8 mouse cellular contexts compared by ENCODE assay signal in genomic region chr8:121382583-121383241, GRCm38 (mm10).
DNase-seq lines count a peak whose midpoint lies in the region; ATAC-seq and TF ChIP-seq lines count a peak whose summit lies in the region.

No protein-coding gene starts in this region.

- H3K9me3 ChIP-seq in hindbrain, postnatal 0 days (ENCODE audit: low read length), result no peaks in the 10 kb centered on the region
- H3K9me3 ChIP-seq in limb, embryonic 13.5 days, result no peaks in the 10 kb centered on the region; the same call in 1 of the 2 replicates
- H3K9me3 ChIP-seq in midbrain, embryonic 15.5 days, result no peaks in the 10 kb centered on the region
- no peaks in the 10 kb centered on the region for H3K9me3 ChIP-seq in stomach, embryonic 14.5 days (ENCODE audit: control insufficient read depth, low read depth, low read length)

- WGBS in hindbrain, postnatal 0 days, result 2% methylated on average over 21 of the region's 21 CpGs
- 1% methylated on average over 21 of the region's 21 CpGs for WGBS in limb, embryonic 13.5 days
- WGBS in midbrain, embryonic 15.5 days, result 2% methylated on average over 21 of the region's 21 CpGs
- WGBS in stomach, embryonic 14.5 days, result 2% methylated on average over 21 of the region's 21 CpGs

- peak overlapping the region; percentile 50 for H3K9ac ChIP-seq in hindbrain, postnatal 0 days (replicated peaks; ENCODE audit: low read length)
- H3K9ac ChIP-seq in limb, embryonic 13.5 days, result peak overlapping the region; percentile 70
- H3K9ac ChIP-seq in midbrain, embryonic 15.5 days, result peak overlapping the region; percentile 38
- H3K9ac ChIP-seq in stomach, embryonic 14.5 days (replicated peaks; ENCODE audit: low read depth, low read length), result peak overlapping the region; percentile 21; the same call in 1 of the 2 replicates

- no peaks in the 10 kb centered on the region for H3K36me3 ChIP-seq in hindbrain, postnatal 0 days (ENCODE audit: insufficient read depth, low read length)
- H3K36me3 ChIP-seq in limb, embryonic 13.5 days, result no peaks in the 10 kb centered on the region
- H3K36me3 ChIP-seq in midbrain, embryonic 15.5 days (replicated peaks), result no peaks in the 10 kb centered on the region
- no peaks in the 10 kb centered on the region for H3K36me3 ChIP-seq in stomach, embryonic 14.5 days (ENCODE audit: control insufficient read depth, insufficient read depth, low read length)

- H3K27me3 ChIP-seq in hindbrain, postnatal 0 days (ENCODE audit: insufficient read depth, low read length), result no peaks in the 10 kb centered on the region
- H3K27me3 ChIP-seq in limb, embryonic 13.5 days, result peaks cover 57% of the 10 kb centered on the region
- no peaks in the 10 kb centered on the region for H3K27me3 ChIP-seq in midbrain, embryonic 15.5 days (replicated peaks)
- H3K27me3 ChIP-seq in stomach, embryonic 14.5 days (ENCODE audit: control insufficient read depth, insufficient read depth, low read length), result no peaks in the 10 kb centered on the region

- H3K27ac ChIP-seq in hindbrain, postnatal 0 days, result no peak overlapping the region
- peak overlapping the region; percentile 10; the same call in 1 of the 2 replicates for H3K27ac ChIP-seq in limb, embryonic 13.5 days
- H3K27ac ChIP-seq in midbrain, embryonic 15.5 days, result peak overlapping the region; percentile 46
- H3K27ac ChIP-seq in stomach, embryonic 14.5 days (ENCODE audit: low read length), result peak overlapping the region; percentile 39; the same call in 1 of the 2 replicates

- DNase-seq in cerebellum, adult 8-10 months, result peak; percentile 9
- DNase-seq in cerebellum, adult 11-12 months, result no peak
- DNase-seq in gastrocnemius, postnatal 14 days, result peak; percentile 75
- peak; percentile 83 for DNase-seq in hindbrain, postnatal 0 days (ENCODE audit: low spot score)

- peak; percentile 87 for TF ChIP-seq CTCF in hindbrain, postnatal 0 days (IDR thresholded peaks at IDR 0.05; ENCODE audit: low read depth)

- ATAC-seq in common myeloid progenitor, adult 5-6 weeks (replicated peaks; ENCODE audit: low read depth, poor library complexity, severe bottlenecking), result peak; percentile 85
- ATAC-seq in hindbrain, postnatal 0 days, result peak; percentile 89
- peak; percentile 68 for ATAC-seq in limb, embryonic 13.5 days (ENCODE audit: low FRiP score, low read depth)
- ATAC-seq in midbrain, embryonic 15.5 days (replicated peaks), result peak; percentile 84
- ATAC-seq in stomach, embryonic 14.5 days (ENCODE audit: insufficient number of reproducible peaks, insufficient read depth, low FRiP score, low read depth), result peak; percentile 54; the same call in 1 of the 2 replicates

- H3K4me1 ChIP-seq in hindbrain, postnatal 0 days (ENCODE audit: insufficient read depth, low read length), result peaks cover 6% of the 10 kb centered on the region
- peaks cover 25% of the 10 kb centered on the region for H3K4me1 ChIP-seq in limb, embryonic 13.5 days
- peaks cover 7% of the 10 kb centered on the region for H3K4me1 ChIP-seq in midbrain, embryonic 15.5 days
- H3K4me1 ChIP-seq in stomach, embryonic 14.5 days (ENCODE audit: control insufficient read depth, insufficient read depth, low read length), result peaks cover 14% of the 10 kb centered on the region; the same call in 1 of the 2 replicates

- intact Hi-C loops in gastrocnemius, postnatal 14 days (cut with DNase I; ENCODE audit: low total_unique reads), result no loop called here

- H3K4me2 ChIP-seq in hindbrain, postnatal 0 days (ENCODE audit: low read depth, low read length), result peak overlapping the region; percentile 61
- H3K4me2 ChIP-seq in limb, embryonic 13.5 days (replicated peaks), result peak overlapping the region; percentile 65
- H3K4me2 ChIP-seq in midbrain, embryonic 15.5 days, result peak overlapping the region; percentile 55
- peak overlapping the region; percentile 44 for H3K4me2 ChIP-seq in stomach, embryonic 14.5 days (replicated peaks; ENCODE audit: low read depth, low read length)

- peak overlapping the region; percentile 29 for H3K4me3 ChIP-seq in hindbrain, postnatal 0 days (ENCODE audit: low read length)
- H3K4me3 ChIP-seq in limb, embryonic 13.5 days, result peak overlapping the region; percentile 40
- H3K4me3 ChIP-seq in midbrain, embryonic 15.5 days, result peak overlapping the region; percentile 31
- peak overlapping the region; percentile 25 for H3K4me3 ChIP-seq in stomach, embryonic 14.5 days (ENCODE audit: low read depth, low read length)
